Mouse (Mus musculus): ENCODE measurements around the gene Padi3.

GRCm38 (mm10) chr4:140788983-140789382, 21.5 kb downstream of the Padi3 start:
- peak; percentile 75 for TF ChIP-seq CTCF (IDR thresholded peaks at IDR 0.05; ENCODE audit: low read depth, low read length)
- TF ChIP-seq POLR2A (IDR thresholded peaks at IDR 0.05; ENCODE audit: extremely low read depth, insufficient read depth, low read length) = no peak
